12 mouse cellular contexts compared by ENCODE assay signal in the genomic region with DNA sequence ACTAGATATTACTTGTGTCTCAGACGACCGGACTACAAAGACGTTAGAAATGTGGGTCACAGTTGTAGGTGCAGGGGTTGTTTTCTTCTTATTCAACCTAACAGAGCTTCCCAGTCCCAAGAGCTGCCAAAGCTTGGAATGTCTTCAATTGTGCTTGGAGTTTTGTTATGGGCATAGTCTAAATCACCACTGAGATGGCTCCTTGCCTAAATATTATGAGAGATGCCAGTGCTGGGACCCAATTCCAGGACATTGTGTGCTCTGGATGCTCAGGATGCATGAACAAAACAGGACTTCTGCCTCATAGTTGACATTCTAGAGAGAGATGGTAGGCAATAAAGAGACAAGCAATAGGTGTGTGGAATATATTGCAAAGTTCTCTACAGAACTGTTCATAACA.
DNase-seq lines count a peak whose midpoint lies in the region.
"Had no signal": no experiment of that assay in that cellular context is flagged by ENCODE, and none has a peak within 500 bp of the region (broad histone marks: within the 10 kb centered on the region; RNA-seq: fewer than 3 reads in every experiment).

No protein-coding gene starts in this region.

- DNase-seq in cerebellum, adult 11-12 months, result peak; percentile 54
- no peak for DNase-seq in cerebellum, postnatal 4 days (ENCODE audit: low spot score in 2 of 2)
- DNase-seq in cerebellum, adult 9-10 months, result peak; percentile 78
- DNase-seq in cerebellum, adult 8-10 months, result no peak
- DNase-seq in cerebellum, postnatal 10 days, result peak; percentile 44 to 46
- no peak for DNase-seq in cerebellum, adult 11 months
- DNase-seq: adrenal gland, adult 8-10 months; adrenal gland, postnatal 14 days; adrenal gland, postnatal 36 days; B cell, adult 2 months; embryo, embryonic 11 days; gastrocnemius, adult 2 months had no signal

Comparison
In these comparisons a context has a peak if more than half of its experiments do, and no peak if none do; other contexts are left out.
1. DNase-seq: peak in cerebellum, adult 11-12 months (single experiment), cerebellum, adult 9-10 months (single experiment) and cerebellum, postnatal 10 days (2 of 2); none in cerebellum, postnatal 4 days (0 of 2), cerebellum, adult 8-10 months (single experiment) and cerebellum, adult 11 months (single experiment).